Mouse (Mus musculus) inflammation-experienced regulatory T-cells, adult 6 months (primary cell): ENCODE data around the gene Hs2st1. TPM values are rescaled to one million over a fixed set of nuclear protein-coding genes. Genes with fewer than 3 reads are reported as not detected.

ENCODE experiments used
- ATAC-seq: one replicate; pipeline ENCODE4 v1.8.0; 2017
- polyA plus RNA-seq, 3 experiments: library from polyadenylated mRNA; unstranded; fragments of 100-300 nt; shearing (Covaris generic); gene quantifications; one replicate each; pipeline ENCODE4 v1.2.1; 2017

Hs2st1 gene
- polyA plus RNA-seq, 3 experiments from 2014 or later, result 1.8 to 3.7 (median 3.5) TPM

- no peak for ATAC-seq
These were observed 15.0 kb upstream of the Hs2st1 start for GRCm38 (mm10) chr3:144584789-144585553.

DNA sequence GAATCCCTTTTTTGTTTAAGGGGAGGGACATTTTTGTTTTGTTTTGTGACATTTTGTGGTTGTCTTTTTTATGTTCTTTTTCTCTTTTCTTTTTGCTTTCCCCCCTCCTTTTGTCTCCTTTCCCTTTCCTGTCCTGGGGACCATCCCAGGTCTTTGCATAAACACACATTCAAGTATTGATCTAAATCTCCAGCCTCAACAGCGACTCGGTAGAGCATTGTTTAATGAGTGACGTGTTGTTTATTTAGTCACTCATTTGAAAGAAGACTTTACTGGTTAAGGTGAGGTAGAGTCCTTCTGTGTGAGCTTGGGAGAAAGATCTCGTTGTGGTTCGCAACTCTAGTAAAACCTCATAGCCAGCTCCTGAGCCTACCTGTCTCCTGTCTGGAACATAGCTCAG, 13.8 kb upstream of the Hs2st1 start:
- no peak for ATAC-seq

- no peak for ATAC-seq
These were observed 12.3 kb upstream of the Hs2st1 start for GRCm38 (mm10) chr3:144582306-144582705.

DNA sequence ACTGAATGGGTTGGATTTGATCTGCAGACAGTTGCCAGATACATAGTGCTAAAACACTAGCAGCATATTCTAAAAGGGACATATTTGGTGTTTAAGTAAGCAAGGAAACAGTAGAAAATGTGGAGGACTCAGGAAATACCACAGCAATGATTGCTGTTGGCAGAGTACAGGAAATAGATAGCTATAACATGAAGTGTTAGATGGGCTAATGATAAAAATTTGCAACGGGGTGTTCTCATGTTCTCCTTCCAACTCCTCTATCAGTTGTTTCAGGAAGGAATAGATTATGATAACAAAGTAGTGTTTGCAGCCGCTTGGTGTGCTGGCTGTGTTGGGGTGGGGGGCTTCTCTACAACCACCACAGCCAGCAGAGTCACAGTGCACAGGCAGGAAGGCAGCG, 11.9 kb upstream of the Hs2st1 start:
- ATAC-seq, result no peak

DNA sequence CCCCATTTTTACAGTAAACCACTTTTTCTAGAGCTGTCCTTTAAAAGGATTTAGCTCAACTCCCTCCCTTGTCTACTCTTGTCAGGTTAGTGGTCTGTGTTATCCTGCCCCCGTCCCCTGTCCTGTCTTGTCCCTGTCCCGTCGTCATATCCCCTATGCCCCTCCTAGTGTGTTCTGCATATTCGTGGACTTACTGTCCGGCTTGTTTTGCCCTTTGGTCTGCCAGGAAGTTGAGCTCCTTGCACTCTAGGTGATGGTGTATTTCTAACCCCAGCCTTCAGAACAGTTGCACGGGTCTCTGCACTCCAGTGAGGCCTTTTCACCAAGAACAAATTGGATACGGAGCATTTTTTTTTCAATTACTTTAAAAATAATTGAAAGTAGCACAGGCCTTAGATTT, 10.3 kb upstream of the Hs2st1 start:
- no peak for ATAC-seq

GRCm38 (mm10) chr3:144579796-144580195, 9.8 kb upstream of the Hs2st1 start:
- no peak for ATAC-seq

- no peak for ATAC-seq
These were observed 8.9 kb upstream of the Hs2st1 start for GRCm38 (mm10) chr3:144578921-144579320.

GRCm38 (mm10) chr3:144577366-144578340, 7.7 kb upstream of the Hs2st1 start:
- ATAC-seq, result no peak

DNA sequence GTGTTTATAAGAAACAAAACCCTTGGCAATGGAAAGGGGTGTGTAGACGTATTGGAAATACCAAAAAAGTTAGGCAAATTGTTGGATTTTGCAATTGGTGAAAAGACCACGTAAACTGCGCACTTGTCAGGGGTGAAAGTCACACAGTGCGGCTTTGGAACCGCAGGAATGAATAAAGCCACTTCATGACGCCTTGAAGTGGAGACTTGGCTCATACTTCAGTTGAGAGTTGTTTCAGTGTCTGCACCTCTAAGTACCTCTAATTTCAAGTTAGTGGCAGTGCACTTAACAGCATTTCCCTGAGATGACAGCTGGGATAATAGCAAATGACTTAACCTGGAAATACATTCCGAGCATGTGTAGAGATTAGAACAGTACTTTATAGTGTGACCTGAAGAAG, 4.3 kb upstream of the Hs2st1 start:
- no peak for ATAC-seq

DNA sequence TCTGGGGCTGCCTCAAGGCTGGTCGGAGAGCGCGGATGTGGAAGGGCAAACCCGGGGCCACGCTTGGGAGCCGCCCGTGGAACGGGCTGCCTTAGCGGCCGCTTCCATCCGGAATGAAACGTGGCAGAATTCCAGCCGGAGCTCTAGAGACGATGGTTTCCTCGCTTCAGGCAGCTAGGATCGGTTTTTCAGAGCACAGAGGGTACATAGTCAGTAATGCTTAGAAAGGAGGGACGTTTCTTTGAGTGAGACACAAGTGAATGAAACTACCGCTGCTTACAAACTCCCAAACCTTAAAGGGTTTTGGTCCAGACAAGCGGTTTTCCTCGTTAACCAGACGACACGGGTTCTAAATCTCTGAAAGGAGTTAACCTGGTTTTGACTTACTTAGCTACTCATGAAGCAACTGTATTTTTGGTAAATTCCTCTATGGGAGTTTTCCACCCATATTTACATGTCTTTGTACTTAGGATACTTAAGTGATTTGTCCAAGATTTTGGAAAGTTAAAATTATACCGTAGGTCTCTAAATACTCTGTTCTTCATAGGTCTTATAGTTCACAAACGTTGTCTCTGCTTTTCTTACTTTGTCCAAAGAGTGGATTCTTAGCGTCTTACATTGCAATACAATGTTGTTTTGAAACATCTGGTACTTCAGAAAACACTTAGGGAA, 971 bp upstream of the Hs2st1 start:
- no peak for ATAC-seq

DNA sequence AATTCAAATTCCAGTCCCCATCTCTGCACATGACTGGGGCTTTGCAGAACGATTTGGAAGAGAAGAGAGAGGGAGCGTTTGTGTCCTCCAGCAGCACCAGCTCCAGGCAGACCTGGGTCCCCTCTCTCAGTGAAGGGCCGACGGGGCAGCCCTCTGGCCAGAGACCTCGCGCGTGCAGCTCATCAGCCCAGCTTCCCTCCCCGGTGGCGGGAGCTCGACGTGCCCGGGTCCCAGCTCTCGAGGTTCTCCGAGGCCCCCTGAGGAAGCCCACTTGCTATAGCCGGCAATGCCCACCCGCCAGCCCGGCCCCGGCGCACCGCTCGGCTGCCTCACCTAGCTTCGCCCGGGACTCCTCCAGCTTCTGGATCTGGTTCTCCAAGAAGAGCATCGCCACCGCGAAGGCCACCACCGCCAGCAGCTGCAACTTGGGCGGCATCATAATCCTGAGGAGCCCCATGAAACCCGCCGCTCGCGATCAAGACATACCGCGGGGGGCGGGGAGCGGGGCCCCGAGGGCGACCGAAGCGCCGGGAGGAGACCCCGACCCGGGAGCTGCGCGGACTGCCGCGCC, 495 bp downstream of the Hs2st1 start:
- ATAC-seq, result peak; percentile 4

DNA sequence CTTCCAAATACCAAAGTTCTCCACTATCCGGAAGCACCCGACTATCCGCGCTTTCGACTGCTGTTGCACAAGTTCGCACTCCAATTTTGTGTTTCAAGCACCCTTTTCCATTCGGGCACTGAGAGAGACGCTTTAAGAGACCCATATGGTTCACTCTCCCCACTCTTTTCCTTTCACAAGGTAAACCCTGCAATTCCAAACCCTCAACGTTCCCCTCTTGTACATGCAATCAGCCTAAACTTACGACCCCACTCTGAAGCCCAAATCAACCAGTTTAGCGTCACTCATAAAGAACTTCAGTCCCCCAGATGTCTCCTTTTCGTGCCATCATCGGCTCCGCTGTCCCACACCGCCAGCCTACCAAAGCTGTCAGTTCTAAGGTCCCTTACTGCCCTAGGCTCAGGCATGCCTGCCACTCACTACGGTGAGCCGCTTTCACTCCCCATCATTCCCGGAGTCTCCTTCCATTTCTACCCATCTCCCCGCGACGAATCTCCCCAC, 1.1 kb downstream of the Hs2st1 start:
- ATAC-seq, result no peak

DNA sequence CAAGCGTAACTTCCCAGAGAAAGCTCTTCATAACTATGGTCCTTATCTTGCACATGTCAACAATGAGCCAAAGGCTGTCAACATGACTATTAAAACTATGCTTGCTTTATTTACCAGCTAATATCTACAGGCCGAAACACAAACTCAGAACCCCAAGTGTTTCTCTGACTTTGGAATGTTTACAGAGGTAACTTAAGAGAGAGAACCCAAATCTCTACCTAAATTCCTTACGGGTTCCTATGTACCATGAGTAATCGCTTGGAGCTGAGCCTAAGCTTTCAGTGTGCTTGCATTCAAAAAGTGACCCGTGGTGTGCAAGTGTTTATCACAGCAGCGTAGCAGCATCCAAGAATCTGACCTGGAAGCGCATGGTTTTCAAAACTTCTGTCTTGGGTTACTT, 4.8 kb downstream of the Hs2st1 start:
- no peak for ATAC-seq

DNA sequence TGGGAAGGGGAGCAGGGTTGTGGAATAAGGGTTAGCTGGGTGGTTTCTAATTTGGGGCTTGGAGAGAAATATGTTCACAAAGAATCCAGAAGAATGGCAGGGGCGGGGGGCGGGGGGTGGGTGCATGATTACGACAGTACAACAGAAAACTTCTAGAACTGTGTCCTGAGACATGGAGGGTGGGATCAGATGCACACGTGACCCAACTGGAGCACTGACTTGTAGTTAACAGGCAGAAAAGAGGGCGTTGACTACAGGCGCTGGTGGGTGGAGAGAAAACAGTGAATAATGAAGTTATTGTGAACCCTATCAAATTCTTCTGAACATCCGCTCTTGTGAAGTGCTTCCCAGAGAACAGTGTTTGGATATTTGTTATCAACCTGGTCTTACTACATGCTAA, 6.1 kb downstream of the Hs2st1 start:
- ATAC-seq, result no peak

DNA sequence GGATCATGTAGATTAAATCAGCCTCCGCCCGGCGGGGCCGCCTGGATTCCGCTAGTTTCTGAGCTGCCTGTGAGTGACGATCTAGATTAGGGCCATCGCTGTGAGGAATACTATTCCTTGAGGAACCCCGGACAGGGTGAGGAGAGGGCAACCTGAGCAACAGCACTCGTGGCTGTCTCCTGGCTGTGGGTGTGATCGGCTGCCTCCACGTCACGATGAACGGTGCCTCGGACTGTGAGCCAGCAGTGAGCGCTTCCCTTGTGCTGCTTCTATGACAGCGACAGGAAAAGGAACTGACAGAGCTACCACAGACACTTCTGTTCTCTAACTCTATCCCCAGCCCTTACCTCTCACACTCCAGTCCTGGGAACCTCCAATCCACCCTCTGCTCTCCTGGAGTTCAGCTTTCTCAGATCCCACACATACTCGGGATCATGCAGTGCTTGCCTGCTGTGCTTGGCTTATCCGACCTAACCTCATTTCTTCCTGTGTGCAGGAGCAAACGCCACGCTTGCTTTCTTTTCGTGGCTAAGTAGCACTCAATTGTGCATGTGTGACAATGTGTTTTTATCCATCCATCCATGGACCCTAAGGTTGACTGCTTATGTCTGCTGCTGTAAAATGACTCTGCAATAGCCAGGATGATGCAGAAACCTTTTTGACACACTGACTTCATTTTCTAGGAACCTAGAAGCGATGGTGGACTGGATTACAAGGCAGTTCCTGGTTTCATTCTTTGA, 8.3 kb downstream of the Hs2st1 start:
- ATAC-seq, result peak; percentile 76

GRCm38 (mm10) chr3:144558274-144558673, 11.7 kb downstream of the Hs2st1 start:
- no peak for ATAC-seq

DNA sequence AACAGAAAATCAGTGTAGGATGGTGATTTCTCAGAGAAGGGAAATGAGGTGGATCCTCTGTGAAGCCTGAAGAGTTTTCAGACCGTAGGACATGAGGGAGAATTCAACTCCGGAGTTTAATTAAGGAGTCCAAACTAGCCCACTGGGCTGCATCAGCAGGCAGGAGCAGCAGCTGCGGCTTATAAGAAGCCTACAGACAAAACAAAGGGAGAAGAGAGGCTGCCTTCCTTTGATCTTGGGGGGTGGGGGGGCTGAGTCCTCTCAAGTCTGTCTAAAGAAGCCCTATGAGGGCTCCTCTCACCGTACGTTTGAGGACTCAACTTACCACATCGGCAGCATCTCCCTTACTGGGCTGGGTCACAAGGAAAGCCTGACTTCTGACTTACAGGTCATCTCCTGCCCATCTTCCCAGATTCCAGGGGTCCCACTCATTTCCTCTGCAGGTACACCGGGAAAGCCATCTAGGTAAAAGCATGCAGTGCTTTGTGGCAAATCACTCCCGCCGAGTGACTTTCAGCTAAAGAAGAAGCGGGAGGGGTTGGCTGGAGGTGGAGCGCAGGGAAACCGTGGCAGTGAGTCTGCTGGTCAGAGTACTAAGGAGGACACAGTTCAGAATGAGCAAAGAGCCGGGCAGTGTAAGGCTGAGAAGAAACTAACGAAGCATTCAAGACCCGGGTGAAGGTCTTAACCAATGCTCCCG, 13.2 kb downstream of the Hs2st1 start:
- ATAC-seq, result no peak

GRCm38 (mm10) chr3:144555144-144555543, 14.8 kb downstream of the Hs2st1 start:
- no peak for ATAC-seq

- ATAC-seq, result no peak
These were observed 15.5 kb downstream of the Hs2st1 start for GRCm38 (mm10) chr3:144554503-144554902.

- no peak for ATAC-seq
These were observed 16.0 kb downstream of the Hs2st1 start for GRCm38 (mm10) chr3:144553942-144554341.

- peak; percentile 38 for ATAC-seq
These were observed 18.6 kb downstream of the Hs2st1 start for GRCm38 (mm10) chr3:144551416-144551815.
